Mouse (Mus musculus) kidney, embryonic 14.5 days (tissue): ENCODE measurements around the gene Pink1. TPM values are rescaled to one million over a fixed set of nuclear protein-coding genes. Genes with fewer than 3 reads are reported as not detected.

ENCODE experiments used
- ATAC-seq: fragments of 200-750 bp; cut with Nextera tagmentation; 2 replicates; pipeline ENCODE4 v1.8.0; 2017; ENCODE audit warnings: moderate number of reproducible peaks, mild to moderate bottlenecking, moderate TSS enrichment, moderate library complexity; ENCODE audit not compliant: low FRiP score, low TSS enrichment
- H3K27ac ChIP-seq: fragments of 300-500 bp; sonication (generic); 2 replicates; pipeline ENCODE4 v1.5.1; 2014; ENCODE audit warnings: low read depth, mild to moderate bottlenecking, low read length, moderate library complexity, mixed read lengths
- H3K27me3 ChIP-seq: fragments of 300-500 bp; sonication (generic); 2 replicates; pipeline ENCODE4 v1.6.1; 2014; ENCODE audit warnings: mild to moderate bottlenecking, low read length; ENCODE audit not compliant: control insufficient read depth, insufficient read depth
- H3K36me3 ChIP-seq: fragments of 300-500 bp; sonication (generic); 2 replicates; pipeline ENCODE4 v1.6.1; 2014; ENCODE audit warnings: low read length, mixed read lengths; ENCODE audit not compliant: control insufficient read depth, insufficient read depth
- H3K4me1 ChIP-seq: fragments of 300-500 bp; sonication (generic); 2 replicates; pipeline ENCODE4 v1.6.1; 2014; ENCODE audit warnings: low read length, mixed read lengths; ENCODE audit not compliant: control insufficient read depth, insufficient read depth
- H3K4me2 ChIP-seq: fragments of 300-500 bp; sonication (generic); replicated peaks from 2 replicates; pipeline ENCODE4 v1.6.1; 2014; ENCODE audit warnings: low read depth, mild to moderate bottlenecking, low read length
- H3K4me3 ChIP-seq: fragments of 300-500 bp; sonication (generic); 2 replicates; pipeline ENCODE4 v1.5.1; 2014; ENCODE audit warnings: mild to moderate bottlenecking, low read length
- H3K9ac ChIP-seq: fragments of 300-500 bp; sonication (generic); 2 replicates; pipeline ENCODE4 v1.6.1; 2014; ENCODE audit warnings: low read depth, mild to moderate bottlenecking, low read length, moderate library complexity
- H3K9me3 ChIP-seq: fragments of 300-500 bp; sonication (generic); 2 replicates; pipeline ENCODE4 v1.6.1; 2016; ENCODE audit warnings: low read length; ENCODE audit not compliant: control insufficient read depth
- WGBS: fragments of 180-500 bp; shearing (Covaris S2); extraction: QIAGEN DNeasy Blood & Tissue Kit; methylation state at CpG from one replicate; pipeline ENCODE4 v1.1.7; 2014; 5-methylcytosine and 5-hydroxymethylcytosine counted together
- microRNA-seq: library from miRNA; unstranded; fragments of <30 nt; microRNA quantifications from one replicate; pipeline ENCODE4, GENCODE M21; 2016
- polyA plus RNA-seq: library from polyadenylated mRNA; unstranded; fragments of >200 nt; fragmentation: Nextera tagmentation; extraction: Ambion mirVana; gene quantifications from 2 replicates; pipeline ENCODE4 v1.2.1, GENCODE M21; 2014

Gene Pink1
- polyA plus RNA-seq, 1 experiment from 2014 or later, result 25.7 TPM

GRCm38 (mm10) chr4:138272011-138272997 lies 53.8 kb downstream of the Pink1 start:
- Histone ChIP-seq H3K27me3 (no peaks in the 10 kb centered on the region), H3K36me3 (no peaks in the 10 kb centered on the region), H3K4me3 (no peak overlapping the region), H3K27ac (no peak overlapping the region), H3K9ac (no peak overlapping the region), H3K4me1 (no peaks in the 10 kb centered on the region), H3K4me2 (no peak overlapping the region), H3K9me3 (no peaks in the 10 kb centered on the region)
- peak; percentile 43; the same call in 1 of the 2 replicates for ATAC-seq
- WGBS, result 65% methylated on average over 14 of the region's 14 CpGs

GRCm38 (mm10) chr4:138267869-138268268 lies 58.2 kb downstream of the Pink1 start:
- Histone ChIP-seq H3K27ac (no peak overlapping the region), H3K4me3 (no peak overlapping the region), H3K36me3 (no peaks in the 10 kb centered on the region), H3K27me3 (0 out of 2 replicates have a peak, but pooled peaks cover 8% of the 10 kb centered on the region), H3K9ac (no peak overlapping the region), H3K9me3 (no peaks in the 10 kb centered on the region), H3K4me2 (no peak overlapping the region), H3K4me1 (no peaks in the 10 kb centered on the region)
- ATAC-seq, result no peak
- 76% methylated on average over 10 of the region's 10 CpGs for WGBS

Small RNA genes lying within 50 kb of the gene (microRNA-seq; reads per million reads assigned to microRNA genes)
- not detected for gene Gm27646
- 2.3 reads per million, percentile 6 among the genes with 10 or more reads in this experiment for gene Mir7019

Other genes starting within 250 kb of the Pink1 start
- 124 and 176 TPM in 2 replicates for gene Hp1bp3, start 110.0 kb downstream of the Pink1 start, polyA plus RNA-seq
- 0.47 and 0.60 TPM in 2 replicates for gene Sh2d5, start 75.9 kb downstream of the Pink1 start, polyA plus RNA-seq
- gene Kif17, start 75.9 kb downstream of the Pink1 start, polyA plus RNA-seq, result 0.81 and 0.99 TPM in 2 replicates
- gene Ddost, start 21.6 kb downstream of the Pink1 start, polyA plus RNA-seq, result 299 and 332 TPM in 2 replicates
- 21.7 TPM in 2 replicates for gene Cda, start 41.7 kb upstream of the Pink1 start, polyA plus RNA-seq
- not detected in 2 replicates for gene Fam43b, start 70.2 kb upstream of the Pink1 start, polyA plus RNA-seq
- 16.7 and 16.9 TPM in 2 replicates for gene Mul1, start 108.4 kb upstream of the Pink1 start, polyA plus RNA-seq
- 7.4 and 10.1 TPM in 2 replicates for gene Camk2n1, start 128.0 kb upstream of the Pink1 start, polyA plus RNA-seq